Mouse (Mus musculus) heart, adult 18-20 months (tissue): ENCODE data around the gene Slc30a7. TPM values are rescaled to one million over a fixed set of nuclear protein-coding genes. Genes with fewer than 3 reads are reported as not detected.

ENCODE experiments used
- microRNA-seq, 2 experiments: library from miRNA; unstranded; fragments of <30 nt; microRNA quantifications; one replicate each; pipeline ENCODE4 v1.2.0; 2022
- total RNA-seq, 2 experiments: library from RNA; stranded (reverse); gene quantifications; 2 replicates each; pipeline ENCODE4 v1.2.3; 2021

Slc30a7 gene
- total RNA-seq, 2 experiments from 2014 or later: 10.2 to 11.4 TPM

Small RNA genes within 50 kb of the gene (microRNA-seq; reads per million reads assigned to microRNA genes)
- 0 reads per million in 2 experiments for gene Mir669n

Other genes with a start within 250 kb of the Slc30a7 start
- gene Dph5, start 119.6 kb downstream of the Slc30a7 start, total RNA-seq: 1 to 10 TPM; 7.2 to 9.8 TPM
- 10 to 100 TPM; 14.0 to 17.4 TPM for gene Extl2, start 56 bp upstream of the Slc30a7 start, total RNA-seq
- 10 to 100 TPM; 16.7 to 23.8 TPM for gene Vcam1, start 122.3 kb upstream of the Slc30a7 start, total RNA-seq
- under 1 TPM; 0.12 to 0.23 TPM for gene Gpr88, start 246.1 kb upstream of the Slc30a7 start, total RNA-seq